ENCODE assay signal across 8 mouse cellular contexts in genomic region chr4:98003323-98004107, GRCm38 (mm10).
DNase-seq lines count a peak whose midpoint lies in the region; ATAC-seq lines count a peak whose summit lies in the region.

No protein-coding gene starts in this region.

- H3K9ac ChIP-seq in forebrain, embryonic 14.5 days (ENCODE audit: low read length), result peak overlapping the region; percentile 30; the same call in 1 of the 2 replicates
- H3K9ac ChIP-seq in hindbrain, embryonic 16.5 days (ENCODE audit: low read depth, low read length), result no peak overlapping the region
- no peak overlapping the region for H3K9ac ChIP-seq in liver, embryonic 13.5 days
- peak overlapping the region; percentile 26; the same call in 1 of the 2 replicates for H3K9ac ChIP-seq in neural tube, embryonic 13.5 days

- peaks cover 9% of the 10 kb centered on the region; the same call in 1 of the 2 replicates for H3K36me3 ChIP-seq in forebrain, embryonic 14.5 days (ENCODE audit: control insufficient read depth, insufficient read depth, low read length)
- H3K36me3 ChIP-seq in hindbrain, embryonic 16.5 days (ENCODE audit: control insufficient read depth, insufficient read depth, low read length), result no peaks in the 10 kb centered on the region
- H3K36me3 ChIP-seq in liver, embryonic 13.5 days, result no peaks in the 10 kb centered on the region
- H3K36me3 ChIP-seq in neural tube, embryonic 13.5 days, result no peaks in the 10 kb centered on the region

- intact Hi-C loops in left cerebral cortex, postnatal 36 days (cut with DNase I), result loop anchor here (5.0 kb wide), 1 partner anchor 251 kb away; no protein-coding TSS in a partner anchor

- no peaks in the 10 kb centered on the region for H3K9me3 ChIP-seq in forebrain, embryonic 14.5 days (replicated peaks; ENCODE audit: control insufficient read depth, low read length)
- H3K9me3 ChIP-seq in hindbrain, embryonic 16.5 days (ENCODE audit: control insufficient read depth, low read length), result no peaks in the 10 kb centered on the region
- H3K9me3 ChIP-seq in liver, embryonic 13.5 days (replicated peaks), result no peaks in the 10 kb centered on the region
- no peaks in the 10 kb centered on the region for H3K9me3 ChIP-seq in neural tube, embryonic 13.5 days

- peaks cover 27% of the 10 kb centered on the region for H3K4me1 ChIP-seq in forebrain, embryonic 14.5 days (ENCODE audit: control insufficient read depth, insufficient read depth, low read length)
- peaks cover 23% of the 10 kb centered on the region for H3K4me1 ChIP-seq in hindbrain, embryonic 16.5 days (ENCODE audit: control insufficient read depth, insufficient read depth, low read depth, low read length)
- H3K4me1 ChIP-seq in liver, embryonic 13.5 days (replicated peaks), result peaks cover 10% of the 10 kb centered on the region; the same call in 1 of the 2 replicates
- H3K4me1 ChIP-seq in neural tube, embryonic 13.5 days (replicated peaks), result peaks cover 67% of the 10 kb centered on the region

- H3K27me3 ChIP-seq in forebrain, embryonic 14.5 days (replicated peaks; ENCODE audit: control insufficient read depth, insufficient read depth, low read length), result no peaks in the 10 kb centered on the region
- no peaks in the 10 kb centered on the region for H3K27me3 ChIP-seq in hindbrain, embryonic 16.5 days (replicated peaks; ENCODE audit: control insufficient read depth, insufficient read depth, low read length)
- no peaks in the 10 kb centered on the region for H3K27me3 ChIP-seq in liver, embryonic 13.5 days
- H3K27me3 ChIP-seq in neural tube, embryonic 13.5 days, result no peaks in the 10 kb centered on the region

- WGBS in forebrain, embryonic 14.5 days, result 19% methylated on average over 12 of the region's 12 CpGs
- 19% methylated on average over 12 of the region's 12 CpGs for WGBS in hindbrain, embryonic 16.5 days
- 33% methylated on average over 12 of the region's 12 CpGs for WGBS in liver, embryonic 13.5 days (ENCODE audit: insufficient replicate concordance)
- 16% methylated on average over 12 of the region's 12 CpGs for WGBS in neural tube, embryonic 13.5 days

- H3K27ac ChIP-seq in forebrain, embryonic 14.5 days (ENCODE audit: low read depth, low read length), result peak overlapping the region; percentile 86
- peak overlapping the region; percentile 78 for H3K27ac ChIP-seq in hindbrain, embryonic 16.5 days (ENCODE audit: low read depth, low read length)
- peak overlapping the region; percentile 24 for H3K27ac ChIP-seq in liver, embryonic 13.5 days
- peak overlapping the region; percentile 89 for H3K27ac ChIP-seq in neural tube, embryonic 13.5 days (replicated peaks)

- no peak overlapping the region for H3K4me3 ChIP-seq in forebrain, embryonic 14.5 days (ENCODE audit: low read depth, low read length)
- no peak overlapping the region for H3K4me3 ChIP-seq in hindbrain, embryonic 16.5 days (ENCODE audit: low read length)
- H3K4me3 ChIP-seq in liver, embryonic 13.5 days (replicated peaks), result no peak overlapping the region
- H3K4me3 ChIP-seq in neural tube, embryonic 13.5 days, result no peak overlapping the region

- peak overlapping the region; percentile 20; the same call in 1 of the 2 replicates for H3K4me2 ChIP-seq in forebrain, embryonic 14.5 days (ENCODE audit: low read length)
- peak overlapping the region; percentile 31 for H3K4me2 ChIP-seq in hindbrain, embryonic 16.5 days (ENCODE audit: low read length)
- no peak overlapping the region for H3K4me2 ChIP-seq in liver, embryonic 13.5 days
- peak overlapping the region; percentile 22 for H3K4me2 ChIP-seq in neural tube, embryonic 13.5 days

- peak; percentile 91 for ATAC-seq in forebrain, embryonic 14.5 days
- peak; percentile 72 for ATAC-seq in hindbrain, embryonic 16.5 days
- ATAC-seq in liver, embryonic 13.5 days (ENCODE audit: low read depth), result peak; percentile 34; the same call in 1 of the 2 replicates
- peak; percentile 81 for ATAC-seq in neural tube, embryonic 13.5 days (ENCODE audit: low read depth)
- ATAC-seq in activated CD4-positive, CD25-positive, alpha-beta regulatory T cell, adult 4 months, result no peak

- DNase-seq in adrenal gland, postnatal 10 days, result peak; percentile 40
- DNase-seq in adrenal gland, adult 18-20 months (ENCODE audit: low spot score in 2 of 2), result no peak
- DNase-seq in forebrain, embryonic 14.5 days (ENCODE audit: low spot score), result peak; percentile 81
- no peak for DNase-seq in liver, embryonic 13.5 days
- no peak for DNase-seq in left cerebral cortex, postnatal 36 days (ENCODE audit: low spot score in 2 of 2)

Comparison
In these comparisons a context has a peak if more than half of its experiments do, and no peak if none do; other contexts are left out.
1. DNase-seq: peak in adrenal gland, postnatal 10 days (single experiment) and forebrain, embryonic 14.5 days (single experiment); none in adrenal gland, adult 18-20 months (0 of 2), liver, embryonic 13.5 days (single experiment) and left cerebral cortex, postnatal 36 days (0 of 2).
2. H3K27ac ChIP-seq: peak in every context shown above with its lines; median percentile 89 in neural tube, embryonic 13.5 days; 86 in forebrain, embryonic 14.5 days; 78 in hindbrain, embryonic 16.5 days; 24 in liver, embryonic 13.5 days.
3. H3K9ac ChIP-seq: peak in forebrain, embryonic 14.5 days (single experiment) and neural tube, embryonic 13.5 days (single experiment); none in hindbrain, embryonic 16.5 days (single experiment) and liver, embryonic 13.5 days (single experiment).